Mouse (Mus musculus) neural tube, embryonic 15.5 days (tissue): ENCODE data around the gene Dnajc4. TPM values are rescaled to one million over a fixed set of nuclear protein-coding genes. Genes with fewer than 3 reads are reported as not detected.
"Not testable (repeated sequence)": the region's sequence is repeated elsewhere in the genome, so short reads cannot be mapped to it uniquely, and the experiment has no call there.

Source experiments
- ATAC-seq: fragments of 200-750 bp; cut with Nextera tagmentation; 2 replicates; pipeline ENCODE4 v1.8.0; 2017; ENCODE audit warnings: mild to moderate bottlenecking, moderate TSS enrichment, moderate library complexity; ENCODE audit not compliant: low FRiP score
- H3K27ac ChIP-seq: fragments of 300-500 bp; sonication (generic); replicated peaks from 2 replicates; pipeline ENCODE4 v1.5.1; 2015; ENCODE audit warnings: mild to moderate bottlenecking, inconsistent platforms
- H3K27me3 ChIP-seq: fragments of 300-500 bp; sonication (generic); replicated peaks from 2 replicates; pipeline ENCODE4 v1.6.1; 2015; ENCODE audit warnings: inconsistent platforms
- H3K36me3 ChIP-seq: fragments of 300-500 bp; sonication (generic); 2 replicates; pipeline ENCODE4 v1.6.1; 2015; ENCODE audit warnings: inconsistent platforms
- H3K4me1 ChIP-seq: fragments of 300-500 bp; sonication (generic); 2 replicates; pipeline ENCODE4 v1.6.1; 2015; ENCODE audit warnings: inconsistent platforms
- H3K4me2 ChIP-seq: fragments of 300-500 bp; sonication (generic); 2 replicates; pipeline ENCODE4 v1.6.1; 2015; ENCODE audit warnings: inconsistent platforms, mild to moderate bottlenecking, moderate library complexity
- H3K4me3 ChIP-seq: fragments of 300-500 bp; sonication (generic); replicated peaks from 2 replicates; pipeline ENCODE4 v1.5.1; 2015; ENCODE audit warnings: mild to moderate bottlenecking, inconsistent platforms
- H3K9ac ChIP-seq: fragments of 300-500 bp; sonication (generic); replicated peaks from 2 replicates; pipeline ENCODE4 v1.6.1; 2015; ENCODE audit warnings: mild to moderate bottlenecking, inconsistent platforms
- H3K9me3 ChIP-seq: fragments of 300-500 bp; sonication (generic); replicated peaks from 2 replicates; pipeline ENCODE4 v1.6.1; 2016; ENCODE audit warnings: inconsistent platforms
- WGBS: fragments of 180-500 bp; shearing (Covaris S2); methylation state at CpG from one replicate; pipeline ENCODE4 v1.1.7; 2015; ENCODE audit warnings: mixed read lengths; 5-methylcytosine and 5-hydroxymethylcytosine counted together
- polyA plus RNA-seq: library from polyadenylated mRNA; unstranded; fragments of >200 nt; fragmentation: Nextera tagmentation; extraction: Ambion mirVana; gene quantifications from 2 replicates; pipeline ENCODE4 v1.2.1, GENCODE M21; 2015

Gene Dnajc4
- polyA plus RNA-seq, 1 experiment from 2014 or later, result 28.1 TPM

- no peaks in the 10 kb centered on the region for H3K9me3 ChIP-seq
- no peak overlapping the region for H3K27ac ChIP-seq
- ATAC-seq, result no peak
- 91% methylated on average over 8 of the region's 8 CpGs for WGBS
- H3K4me1 ChIP-seq, result peaks cover 54% of the 10 kb centered on the region
- peaks cover 5% of the 10 kb centered on the region for H3K36me3 ChIP-seq
- no peak overlapping the region for H3K4me2 ChIP-seq
- no peak overlapping the region for H3K4me3 ChIP-seq
- H3K27me3 ChIP-seq, result no peaks in the 10 kb centered on the region
- no peak overlapping the region for H3K9ac ChIP-seq
These were observed 1.6 kb upstream of the Dnajc4 start for GRCm38 (mm10) chr19:6994002-6994401.

GRCm38 (mm10) chr19:6993011-6993770 is 819 bp upstream of the Dnajc4 start:
- H3K4me2 ChIP-seq, result peak overlapping the region; percentile 89
- no peaks in the 10 kb centered on the region for H3K36me3 ChIP-seq
- 0 out of 2 replicates have a peak, but pooled peaks have one; percentile 1 for ATAC-seq
- H3K4me3 ChIP-seq, result peak overlapping the region; percentile 49
- H3K27ac ChIP-seq, result peak overlapping the region; percentile 45; the same call in 1 of the 2 replicates
- H3K9me3 ChIP-seq, result no peaks in the 10 kb centered on the region
- H3K9ac ChIP-seq, result peak overlapping the region; percentile 42
- peaks cover 57% of the 10 kb centered on the region for H3K4me1 ChIP-seq
- WGBS, result 63% methylated on average over 14 of the region's 14 CpGs
- H3K27me3 ChIP-seq, result no peaks in the 10 kb centered on the region

- not testable (repeated sequence) for H3K4me2 ChIP-seq, ATAC-seq, H3K4me3 ChIP-seq, H3K27me3 ChIP-seq, H3K27ac ChIP-seq, H3K9me3 ChIP-seq, H3K9ac ChIP-seq, H3K36me3 ChIP-seq
- H3K4me1 ChIP-seq, result peaks cover 54% of the 10 kb centered on the region
- WGBS, result 94% methylated on average over 6 of the region's 6 CpGs
These were observed 1.2 kb downstream of the Dnajc4 start for GRCm38 (mm10) chr19:6991166-6991565.

GRCm38 (mm10) chr19:6990712-6991111 is 1.7 kb downstream of the Dnajc4 start:
- Histone ChIP-seq H3K4me3 (no peak overlapping the region), H3K27ac (no peak overlapping the region), H3K9ac (no peak overlapping the region), H3K9me3 (no peaks in the 10 kb centered on the region), H3K27me3 (no peaks in the 10 kb centered on the region), H3K4me2 (no peak overlapping the region), H3K36me3 (0 out of 2 replicates have a peak, but pooled peaks cover under 1% of the 10 kb centered on the region), H3K4me1 (peaks cover 58% of the 10 kb centered on the region)
- ATAC-seq, result no peak
- WGBS, result 86% methylated on average over 6 of the region's 6 CpGs

- Histone ChIP-seq H3K4me1 (peaks cover 50% of the 10 kb centered on the region), H3K4me2 (no peak overlapping the region), H3K9ac (no peak overlapping the region), H3K27ac (no peak overlapping the region), H3K36me3 (peaks cover 12% of the 10 kb centered on the region), H3K4me3 (no peak overlapping the region), H3K27me3 (no peaks in the 10 kb centered on the region), H3K9me3 (no peaks in the 10 kb centered on the region)
- WGBS, result 95% methylated on average over 8 of the region's 8 CpGs
- no peak for ATAC-seq
These were observed 3.1 kb downstream of the Dnajc4 start for GRCm38 (mm10) chr19:6989251-6989650.

GRCm38 (mm10) chr19:6987904-6988285 is 4.5 kb downstream of the Dnajc4 start:
- 3% methylated on average over 8 of the region's 8 CpGs for WGBS
- peak overlapping the region; percentile 88 for H3K4me2 ChIP-seq
- H3K27ac ChIP-seq, result peak overlapping the region; percentile 86
- no peaks in the 10 kb centered on the region for H3K27me3 ChIP-seq
- ATAC-seq, result 0 out of 2 replicates have a peak, but pooled peaks have one; percentile 0
- peaks cover 18% of the 10 kb centered on the region for H3K36me3 ChIP-seq
- peak overlapping the region; percentile 92 for H3K9ac ChIP-seq
- H3K9me3 ChIP-seq, result no peaks in the 10 kb centered on the region
- peaks cover 41% of the 10 kb centered on the region for H3K4me1 ChIP-seq
- peak overlapping the region; percentile 80 for H3K4me3 ChIP-seq

GRCm38 (mm10) chr19:6987061-6987903 is 5.1 kb downstream of the Dnajc4 start, which contains the start of gene Vegfb:
Gene Vegfb (minus strand): TSS chr19:6987651.
- H3K27me3 ChIP-seq, result no peaks in the 10 kb centered on the region
- peak within 1 kb of the TSS; percentile 88 for H3K4me2 ChIP-seq
- ATAC-seq, result peak; percentile 56
- H3K9me3 ChIP-seq, result no peaks in the 10 kb centered on the region
- WGBS, result under 1% methylated on average over 65 of the region's 85 CpGs
- peaks cover 24% of the 10 kb centered on the region for H3K36me3 ChIP-seq
- peaks cover 38% of the 10 kb centered on the region for H3K4me1 ChIP-seq
- H3K9ac ChIP-seq, result peak within 1 kb of the TSS; percentile 92
- H3K27ac ChIP-seq, result peak within 1 kb of the TSS; percentile 86
- peak within 1 kb of the TSS; percentile 80 for H3K4me3 ChIP-seq

GRCm38 (mm10) chr19:6985951-6986708 is 6.2 kb downstream of the Dnajc4 start:
- H3K27me3 ChIP-seq, result no peaks in the 10 kb centered on the region
- H3K4me3 ChIP-seq, result peak overlapping the region; percentile 80
- ATAC-seq, result no peak
- no peaks in the 10 kb centered on the region for H3K9me3 ChIP-seq
- H3K9ac ChIP-seq, result peak overlapping the region; percentile 92; the same call in 1 of the 2 replicates
- peak overlapping the region; percentile 88 for H3K4me2 ChIP-seq
- H3K27ac ChIP-seq, result peak overlapping the region; percentile 86
- peaks cover 27% of the 10 kb centered on the region for H3K36me3 ChIP-seq
- H3K4me1 ChIP-seq, result peaks cover 33% of the 10 kb centered on the region
- 83% methylated on average over 10 of the region's 10 CpGs for WGBS

GRCm38 (mm10) chr19:6985300-6985699 is 7.1 kb downstream of the Dnajc4 start:
- Histone ChIP-seq H3K36me3 (peaks cover 27% of the 10 kb centered on the region), H3K4me1 (peaks cover 38% of the 10 kb centered on the region), H3K4me3 (no peak overlapping the region), H3K4me2 (no peak overlapping the region), H3K27ac (no peak overlapping the region), H3K9me3 (no peaks in the 10 kb centered on the region), H3K27me3 (no peaks in the 10 kb centered on the region), H3K9ac (no peak overlapping the region)
- ATAC-seq, result no peak
- WGBS, result 84% methylated on average over 19 of the region's 19 CpGs

GRCm38 (mm10) chr19:6983621-6984020 is 8.8 kb downstream of the Dnajc4 start:
- no peak for ATAC-seq
- Histone ChIP-seq H3K9me3 (no peaks in the 10 kb centered on the region), H3K27me3 (no peaks in the 10 kb centered on the region), H3K36me3 (peaks cover 27% of the 10 kb centered on the region), H3K4me2 (no peak overlapping the region), H3K4me3 (no peak overlapping the region), H3K4me1 (peaks cover 49% of the 10 kb centered on the region), H3K27ac (no peak overlapping the region), H3K9ac (no peak overlapping the region)
- WGBS, result 38% methylated on average over 5 of the region's 5 CpGs

GRCm38 (mm10) chr19:6981465-6981864 is 10.9 kb downstream of the Dnajc4 start:
- H3K4me1 ChIP-seq, result peaks cover 56% of the 10 kb centered on the region
- WGBS, result 93% methylated on average over 4 of the region's 4 CpGs
- peaks cover 41% of the 10 kb centered on the region for H3K36me3 ChIP-seq
- H3K9ac ChIP-seq, result no peak overlapping the region
- H3K9me3 ChIP-seq, result no peaks in the 10 kb centered on the region
- no peak for ATAC-seq
- peak overlapping the region; percentile 71; the same call in 1 of the 2 replicates for H3K4me3 ChIP-seq
- peak overlapping the region; percentile 82 for H3K4me2 ChIP-seq
- no peaks in the 10 kb centered on the region for H3K27me3 ChIP-seq
- H3K27ac ChIP-seq, result no peak overlapping the region
